Mouse (Mus musculus) embryo, embryonic 10 days (tissue): Measurements from ENCODE around the gene Tmem235.

Experiments
- DNase-seq: peaks from one replicate; pipeline ENCODE4 v3.0.0-alpha.2; 2015; ENCODE audit warnings: low spot score

Tmem235 gene

DNA sequence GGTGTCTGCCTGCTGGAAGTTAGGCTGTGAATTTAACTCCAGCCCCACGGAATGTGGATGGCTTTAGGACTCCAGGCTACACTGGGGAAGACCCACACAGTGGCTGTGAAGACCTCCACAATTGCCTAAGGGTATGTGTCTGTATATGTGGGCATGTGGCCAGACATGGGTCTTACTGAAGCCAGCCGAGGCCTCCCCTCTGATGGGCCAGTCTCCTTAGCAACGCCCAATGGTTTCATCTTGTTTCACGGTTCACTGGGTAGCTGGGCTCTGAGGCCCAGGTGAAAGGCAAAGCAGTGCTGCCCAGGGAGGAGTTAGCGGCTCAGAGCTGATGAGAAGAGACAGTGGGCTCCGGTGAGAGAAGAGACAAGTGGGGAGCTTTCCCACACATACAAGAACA is 5.4 kb downstream of the Tmem235 start:
- peak; percentile 72 for DNase-seq

DNA sequence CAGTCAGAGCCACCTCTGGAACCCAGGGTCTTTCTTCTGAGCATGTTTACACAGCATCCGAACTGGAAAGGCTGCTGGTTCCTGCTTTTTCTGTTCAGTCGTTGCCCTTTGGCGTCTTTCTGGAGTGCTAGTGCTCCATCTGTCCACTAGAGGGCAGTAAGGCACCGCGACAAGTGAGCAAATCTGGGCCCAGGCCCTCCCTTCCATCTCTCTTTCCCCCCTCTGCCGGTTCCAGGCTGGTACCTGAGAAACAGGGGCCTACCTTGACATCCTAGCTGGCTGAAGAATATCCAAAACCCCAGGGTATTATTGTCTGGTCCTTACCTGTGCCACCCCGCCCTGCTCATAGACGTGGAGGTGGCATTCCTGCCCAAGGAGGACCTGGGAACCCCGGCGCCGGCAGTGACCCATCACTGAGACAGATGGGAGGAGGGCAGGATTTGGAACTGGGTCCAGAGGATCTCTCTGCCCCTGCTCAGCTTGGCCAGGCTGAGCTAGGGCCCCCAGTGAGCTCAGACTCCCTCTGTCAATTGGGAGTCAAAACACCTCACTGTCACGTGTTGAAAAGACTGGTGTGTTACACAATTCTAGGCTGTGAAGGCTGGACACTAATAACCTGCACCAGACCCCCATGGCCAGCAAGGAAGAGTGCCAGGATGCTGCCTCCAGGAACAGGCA is 10.3 kb downstream of the Tmem235 start:
- peak; percentile 93 for DNase-seq

DNA sequence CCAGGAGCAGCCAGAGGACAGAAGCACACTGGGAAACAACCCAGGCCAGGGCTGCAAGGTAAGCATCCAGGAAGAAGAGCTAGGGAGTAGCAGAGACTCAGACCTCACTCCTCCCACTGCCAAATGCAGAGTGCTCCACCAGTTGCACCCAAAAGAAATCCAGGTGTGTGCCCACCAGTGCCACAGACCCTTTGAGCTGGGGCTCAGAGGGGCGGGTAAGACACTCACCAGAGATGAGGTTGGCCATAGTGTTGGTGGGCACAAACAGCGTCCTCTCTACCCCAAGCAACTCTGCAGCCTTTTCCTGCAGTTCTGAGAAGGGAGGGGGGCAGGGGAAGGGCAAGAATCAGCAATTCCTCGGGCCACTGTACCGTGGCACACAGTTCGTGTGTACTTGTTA is 10.8 kb downstream of the Tmem235 start:
- DNase-seq: no peak

DNA sequence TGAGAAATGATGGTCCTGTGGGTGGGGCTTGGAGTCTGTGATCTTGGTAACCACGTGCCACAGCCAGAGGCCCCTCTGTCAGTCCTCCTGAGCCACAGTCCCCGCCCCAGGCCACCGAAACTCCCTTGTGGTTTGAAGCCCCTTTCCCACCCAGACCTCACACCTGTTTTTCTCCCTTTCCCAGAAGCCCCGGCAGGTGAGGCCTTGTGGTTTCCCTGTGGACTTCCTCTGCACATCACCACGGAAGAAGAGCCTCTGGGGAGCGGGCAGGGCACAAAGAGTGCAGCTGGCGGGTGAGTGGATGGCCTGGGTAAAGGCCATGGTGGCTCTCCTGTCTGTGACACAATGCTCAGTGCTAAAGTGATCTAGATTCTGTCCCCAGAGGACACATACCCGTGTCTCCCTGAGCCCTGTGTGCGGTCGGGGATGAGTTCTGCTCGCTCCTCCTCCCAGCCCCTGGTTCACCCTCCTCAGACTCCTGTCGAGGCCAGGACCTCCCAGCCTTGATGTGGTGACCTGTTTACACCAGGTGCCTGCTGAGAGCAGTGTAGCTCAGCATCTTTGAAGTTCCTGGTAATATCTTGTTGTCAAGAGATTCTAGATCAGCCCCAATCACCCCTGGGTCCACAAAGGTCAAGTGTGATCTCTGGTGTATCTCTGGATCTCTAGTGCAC is 11.5 kb downstream of the Tmem235 start:
- DNase-seq: no peak

DNA sequence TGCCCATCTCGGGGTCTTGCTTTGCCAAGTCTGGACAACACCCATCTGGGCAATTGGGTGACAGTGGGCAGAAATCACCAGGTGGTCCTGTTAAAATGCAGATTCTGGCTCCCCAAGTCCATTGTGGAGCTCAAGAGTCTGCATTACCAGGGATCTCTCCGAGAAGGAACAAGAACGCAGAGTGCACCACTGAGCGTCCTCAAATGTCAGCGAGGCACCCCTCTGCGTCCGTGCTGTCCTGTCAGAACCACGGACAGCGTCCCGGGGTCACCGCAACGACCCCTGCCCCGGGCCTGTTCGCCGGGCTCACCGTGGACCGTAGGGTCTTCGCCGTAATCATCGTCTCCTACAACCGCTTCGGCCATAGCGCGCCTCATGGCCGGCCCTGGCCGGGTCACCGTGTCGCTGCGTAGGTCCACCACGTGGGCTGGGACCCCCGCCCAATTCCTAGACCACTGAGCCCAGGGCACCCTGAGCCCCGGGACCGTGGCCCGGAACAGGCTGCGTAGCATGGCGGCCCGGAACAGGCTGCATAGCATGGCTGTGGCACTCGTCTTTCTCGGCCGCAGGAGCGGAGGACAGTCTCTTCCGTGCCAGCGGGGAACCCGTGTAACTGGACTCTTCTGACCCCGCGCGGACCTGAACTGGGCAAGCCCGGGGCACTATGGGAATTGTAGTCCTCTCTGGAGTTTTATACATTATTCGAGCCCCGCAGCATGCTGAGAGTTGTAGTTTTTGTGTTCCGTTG is 12.5 kb downstream of the Tmem235 start, which contains the start of gene Tha1:
Gene Tha1, minus strand, starts transcription at position 621 of the 748 bp plus-strand sequence.
- peak; percentile 94 for DNase-seq

DNA sequence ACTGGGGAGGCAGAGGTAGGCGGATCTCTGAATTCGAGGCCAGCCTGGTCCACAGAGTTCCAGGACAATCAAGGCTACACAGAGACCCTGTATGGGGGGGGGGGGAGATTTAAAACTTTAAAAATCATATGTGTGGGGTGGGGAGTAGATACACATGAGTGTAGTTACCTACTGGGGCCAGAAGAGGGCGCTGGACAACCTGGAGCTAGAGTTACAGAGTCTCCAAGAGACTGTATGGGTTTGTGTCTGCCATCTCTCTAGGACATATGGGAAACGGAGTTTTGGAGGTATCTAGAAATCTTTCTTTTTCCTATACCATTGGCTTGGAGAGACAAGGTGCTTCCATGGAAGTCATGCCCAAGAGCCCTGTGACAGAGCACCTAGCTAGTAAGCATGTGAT is 13.9 kb downstream of the Tmem235 start:
- DNase-seq: no peak

DNA sequence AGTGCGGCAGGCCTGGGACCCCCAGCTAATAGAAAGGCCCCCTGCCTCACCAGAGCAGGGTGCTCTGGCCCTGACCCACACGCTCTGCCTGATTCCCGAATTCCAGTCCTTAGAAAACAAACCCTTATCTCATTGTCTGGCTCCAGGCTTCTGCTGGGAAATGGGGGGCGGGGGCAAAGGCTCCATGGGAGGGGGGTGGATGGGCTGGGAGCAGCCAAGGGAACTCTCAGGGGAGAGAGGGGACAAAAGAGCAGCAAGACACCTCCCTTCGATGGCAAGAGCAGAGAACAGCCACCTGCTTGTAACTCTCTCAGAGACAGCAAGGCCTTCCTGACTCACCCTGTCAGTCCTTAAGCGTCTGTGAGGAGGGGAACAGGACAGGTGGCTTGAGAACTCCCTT is 15.1 kb downstream of the Tmem235 start:
- DNase-seq: no peak

DNA sequence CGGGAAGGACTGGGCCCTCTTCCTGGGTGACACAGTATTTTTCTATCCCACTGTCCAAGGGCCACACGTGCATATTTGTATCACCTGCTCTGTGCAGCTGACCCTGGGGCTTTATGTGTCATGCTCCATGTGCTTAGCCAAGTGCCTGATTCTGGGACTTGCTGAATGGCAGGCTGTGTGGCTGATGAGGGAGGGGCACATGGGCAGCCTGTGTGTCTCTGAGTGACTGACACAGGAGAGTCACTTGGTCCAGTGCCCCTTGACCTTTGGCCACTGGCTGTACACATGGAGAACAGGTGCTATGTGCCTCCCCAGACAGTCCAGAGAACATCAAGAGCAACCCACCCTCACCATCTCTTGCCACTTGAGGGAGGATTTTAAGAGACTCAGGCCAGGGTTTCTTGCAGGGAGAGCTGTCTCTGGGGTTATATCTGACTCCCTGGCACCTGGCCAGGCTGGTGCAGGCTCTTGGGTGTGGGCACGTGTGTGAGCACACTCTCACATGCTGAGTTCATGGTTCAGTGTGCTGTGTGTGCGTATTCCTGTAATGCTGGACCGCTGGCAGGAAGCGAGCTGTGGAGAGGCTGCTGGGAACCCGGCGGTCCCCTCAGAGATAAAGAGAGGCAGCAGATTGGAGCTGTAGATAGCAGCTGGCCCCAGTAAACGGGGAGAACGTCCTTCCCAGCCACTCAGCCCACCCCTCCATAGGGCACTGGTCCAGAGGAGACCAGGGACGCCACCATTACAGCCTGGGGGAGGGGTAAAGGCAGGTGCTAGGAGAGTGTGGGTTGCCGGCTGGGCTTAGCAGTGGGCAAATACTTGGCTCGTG is 17.6 kb downstream of the Tmem235 start:
- DNase-seq: no peak

DNA sequence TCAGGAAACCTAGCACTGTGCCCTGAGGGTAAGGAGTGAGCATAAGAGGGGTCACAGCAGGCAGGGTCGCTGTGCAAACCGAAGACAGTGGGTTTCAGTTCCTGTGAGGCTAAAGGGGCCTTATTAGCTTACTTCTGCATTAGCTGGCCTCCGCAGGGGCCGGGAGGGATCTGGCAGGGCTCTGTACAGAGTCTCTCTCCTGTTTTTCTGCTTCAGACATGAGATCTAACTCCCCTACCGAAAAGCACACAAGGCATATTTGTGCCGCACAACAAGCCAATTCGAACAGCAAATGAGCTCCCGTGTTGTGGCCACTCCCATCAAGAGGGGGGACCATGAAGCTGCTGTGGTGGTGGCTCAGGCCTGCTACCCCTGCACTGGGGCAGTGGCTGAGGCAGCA is 18.3 kb downstream of the Tmem235 start:
- DNase-seq: no peak

DNA sequence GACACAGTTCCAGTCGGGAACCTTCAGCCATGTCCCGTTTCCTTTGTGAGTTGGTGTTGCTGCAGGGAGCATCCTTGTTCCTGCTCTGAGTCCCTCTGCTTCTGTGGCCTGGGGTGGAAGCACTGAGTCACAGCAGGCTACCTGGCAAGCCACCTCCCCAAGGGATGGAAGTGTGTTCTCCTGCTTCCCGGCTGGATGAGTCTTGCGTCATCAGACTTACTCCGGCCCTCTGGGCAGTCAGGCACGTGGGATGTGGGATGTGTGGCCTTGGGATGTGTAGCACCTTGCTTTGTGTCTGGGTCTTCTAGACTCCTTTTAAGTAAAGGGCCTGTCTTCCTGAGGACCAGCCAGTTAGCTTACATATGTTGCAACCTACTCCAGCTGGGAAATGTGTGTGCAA is 19.1 kb downstream of the Tmem235 start:
- no peak for DNase-seq

DNA sequence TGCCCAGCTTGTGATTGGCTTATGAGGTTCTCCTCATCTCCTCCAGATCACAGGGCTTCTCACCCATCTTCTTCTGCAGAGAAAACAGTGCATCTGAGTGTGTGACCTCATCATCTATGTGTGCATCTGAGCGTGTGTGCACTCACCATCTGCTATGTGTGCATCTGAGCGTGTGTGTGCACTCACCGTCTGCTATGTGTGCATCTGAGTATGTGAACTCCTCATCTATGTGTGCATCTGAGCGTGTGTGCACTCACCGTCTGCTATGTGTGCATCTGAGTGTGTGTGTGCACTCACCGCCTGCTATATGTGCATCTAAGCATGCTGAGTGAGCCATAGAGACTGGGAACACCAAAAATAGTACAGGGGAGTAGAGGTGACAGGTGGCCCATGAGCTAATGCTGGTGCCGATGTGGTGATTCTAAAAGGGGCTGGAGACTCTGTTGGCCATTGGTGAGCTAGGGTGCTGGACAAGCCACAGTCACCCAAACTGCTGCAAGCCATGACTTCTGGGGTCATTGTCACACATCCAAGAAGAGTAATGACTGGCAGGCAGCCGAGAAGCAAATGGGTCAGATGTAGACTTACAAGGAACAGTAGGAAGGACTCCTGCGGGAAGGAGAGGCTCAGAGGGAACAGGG is 19.9 kb downstream of the Tmem235 start:
- no peak for DNase-seq

DNA sequence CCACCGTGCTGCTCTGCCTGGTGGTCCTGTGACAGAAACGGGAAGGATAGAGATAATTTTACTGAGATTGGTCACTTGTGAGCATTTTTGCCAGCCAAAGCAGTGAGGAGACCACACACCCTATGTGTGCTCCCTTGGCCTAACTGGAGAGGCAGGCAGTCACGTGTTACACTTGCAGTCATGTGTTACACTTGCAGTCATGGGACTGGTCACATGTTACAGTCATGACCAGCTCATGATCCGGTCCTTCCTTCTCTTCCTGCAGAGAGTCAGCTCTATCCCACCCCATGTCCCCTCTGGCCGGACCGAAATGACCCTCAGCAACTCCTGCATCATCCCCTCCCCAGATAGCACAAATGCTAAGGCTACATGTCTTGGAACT is 20.4 kb downstream of the Tmem235 start:
- DNase-seq: no peak

DNA sequence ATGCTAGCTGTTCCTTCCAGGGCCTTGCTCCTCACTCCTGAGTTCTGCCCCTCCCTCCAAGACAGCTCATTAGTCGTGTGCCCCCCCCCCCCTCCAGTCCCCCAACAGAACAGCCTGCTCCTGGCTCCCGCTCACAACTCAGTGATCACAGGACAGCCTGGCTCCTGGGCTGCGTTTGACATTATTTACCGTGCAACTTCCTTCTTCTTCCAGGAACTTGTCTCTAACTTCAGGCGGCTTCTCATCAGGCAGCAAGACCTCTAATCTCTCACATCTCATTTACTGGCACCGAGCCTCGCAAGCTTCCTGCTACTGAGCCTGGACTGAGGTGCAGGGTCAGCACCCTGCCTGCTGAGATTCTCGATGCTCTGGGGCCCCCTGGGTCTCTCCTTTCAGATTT is 21.2 kb downstream of the Tmem235 start:
- no peak for DNase-seq

DNA sequence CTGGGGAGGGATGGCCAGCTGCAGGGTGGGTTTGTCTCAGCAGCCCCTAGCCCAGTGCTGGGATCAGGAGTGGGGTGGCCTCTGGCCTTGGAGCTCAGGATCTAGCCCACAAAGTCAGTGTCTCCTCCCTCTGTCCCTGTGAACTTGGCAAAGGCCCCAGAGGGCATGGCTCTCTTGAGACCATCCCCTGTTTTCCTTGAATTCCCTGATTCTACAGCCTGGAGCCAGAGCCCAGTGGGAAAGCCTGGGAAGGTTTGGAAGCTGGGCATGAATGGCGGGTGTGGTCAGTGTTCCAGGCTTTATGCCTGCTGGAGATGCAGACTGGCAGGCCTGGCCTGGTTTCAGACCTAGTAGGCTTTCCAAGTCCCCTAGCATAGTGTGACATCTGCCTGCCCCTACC is 21.7 kb downstream of the Tmem235 start:
- DNase-seq: no peak

DNA sequence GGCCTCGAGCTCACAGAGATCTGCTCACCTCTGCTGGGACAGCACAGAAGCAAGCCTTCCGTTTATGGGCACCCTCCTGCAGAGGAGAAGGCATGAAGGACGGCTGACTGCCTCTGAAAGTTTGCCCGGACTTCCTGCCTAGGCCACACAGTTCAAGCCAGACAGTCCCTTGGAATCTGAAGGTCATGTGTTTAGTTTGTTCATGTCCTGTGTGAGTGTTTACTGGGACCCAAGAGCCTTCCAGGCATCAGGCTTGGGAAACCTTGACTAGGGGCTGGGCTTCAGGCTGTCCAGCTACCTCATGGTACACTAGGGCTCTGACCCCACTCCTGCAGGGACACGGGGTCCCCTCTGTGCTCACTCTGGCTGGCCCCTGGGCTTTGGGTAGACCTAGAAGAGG is 25.4 kb downstream of the Tmem235 start:
- no peak for DNase-seq

DNA sequence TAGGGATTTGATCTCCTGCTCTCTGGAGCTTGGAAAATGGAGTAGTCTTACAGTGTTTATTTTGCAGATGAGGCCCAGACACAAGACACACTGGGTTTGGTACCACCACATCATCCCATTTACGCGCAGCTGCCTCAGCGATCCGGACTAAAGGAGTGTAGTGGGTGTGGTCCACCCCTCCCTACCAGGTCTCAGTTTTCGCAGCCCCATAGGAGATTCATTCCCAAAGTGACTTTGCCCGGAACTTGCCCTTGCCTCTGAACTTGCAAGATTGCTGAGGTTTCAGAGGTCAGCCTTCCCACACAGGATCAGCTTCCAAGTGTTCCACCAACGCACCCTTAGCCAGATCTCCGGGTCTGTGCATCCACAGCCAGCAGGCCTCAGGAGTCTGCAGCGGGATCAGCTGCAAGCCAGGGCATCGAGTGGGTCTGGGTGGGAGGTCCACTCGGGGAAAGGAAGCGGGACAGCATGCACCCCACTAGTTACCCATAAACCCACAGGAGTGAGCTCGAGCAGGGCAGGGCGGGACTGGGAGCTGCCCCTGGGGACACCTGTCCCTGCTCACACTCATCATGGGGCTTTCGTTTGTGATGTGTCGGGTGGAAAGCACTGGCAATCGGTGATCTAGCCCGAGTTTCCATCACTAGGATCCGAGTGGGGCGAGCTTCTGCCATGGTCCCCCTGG is 27.8 kb downstream of the Tmem235 start:
- no peak for DNase-seq

DNA sequence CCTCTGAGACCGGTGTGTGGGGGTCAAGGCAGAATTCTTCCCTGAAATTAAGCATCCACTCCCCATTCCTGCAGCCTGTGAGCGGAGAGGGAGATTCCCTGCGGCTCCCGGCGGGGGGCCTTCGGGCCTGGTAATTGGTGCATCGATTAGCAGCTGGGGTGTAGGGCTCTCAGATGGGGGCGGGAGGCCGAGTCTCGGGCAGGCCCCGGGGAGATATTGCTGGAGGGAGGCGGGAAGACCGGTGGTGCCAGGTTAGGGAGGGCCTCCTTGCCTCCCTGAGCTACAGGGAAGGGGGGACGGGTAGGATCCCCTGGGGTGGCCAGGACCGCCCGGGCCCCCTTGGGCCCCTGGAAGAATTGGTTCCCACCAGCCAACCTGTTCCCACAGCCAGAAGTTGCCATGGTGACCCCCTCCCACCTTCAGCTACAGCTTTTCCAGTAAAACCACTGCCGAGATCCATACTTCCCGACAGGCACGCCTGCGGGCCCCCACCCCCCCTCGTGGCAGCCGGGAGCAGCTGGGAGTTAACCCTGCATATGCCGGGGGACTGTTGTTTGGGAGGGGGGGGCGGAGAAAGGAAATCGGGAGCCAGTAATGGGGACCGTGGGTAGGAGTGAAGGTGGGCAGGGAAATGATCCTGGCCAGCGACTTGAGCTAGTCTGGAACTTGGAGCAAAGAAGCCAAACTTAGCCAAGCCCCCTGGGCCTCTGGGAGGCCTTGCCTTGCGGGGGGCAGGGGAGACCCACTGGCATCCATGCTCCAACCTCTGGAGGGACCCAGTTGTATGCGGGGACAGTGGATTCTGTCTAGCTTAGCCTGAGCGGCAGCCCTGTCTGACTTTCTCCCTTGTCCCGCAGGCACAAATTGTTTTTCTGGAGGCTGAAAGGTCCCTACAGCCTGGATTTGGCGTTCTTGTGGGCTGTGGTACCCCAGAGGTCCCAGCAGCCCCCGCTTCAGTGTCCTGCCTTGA is 28.6 kb downstream of the Tmem235 start:
- DNase-seq: peak; percentile 48

DNA sequence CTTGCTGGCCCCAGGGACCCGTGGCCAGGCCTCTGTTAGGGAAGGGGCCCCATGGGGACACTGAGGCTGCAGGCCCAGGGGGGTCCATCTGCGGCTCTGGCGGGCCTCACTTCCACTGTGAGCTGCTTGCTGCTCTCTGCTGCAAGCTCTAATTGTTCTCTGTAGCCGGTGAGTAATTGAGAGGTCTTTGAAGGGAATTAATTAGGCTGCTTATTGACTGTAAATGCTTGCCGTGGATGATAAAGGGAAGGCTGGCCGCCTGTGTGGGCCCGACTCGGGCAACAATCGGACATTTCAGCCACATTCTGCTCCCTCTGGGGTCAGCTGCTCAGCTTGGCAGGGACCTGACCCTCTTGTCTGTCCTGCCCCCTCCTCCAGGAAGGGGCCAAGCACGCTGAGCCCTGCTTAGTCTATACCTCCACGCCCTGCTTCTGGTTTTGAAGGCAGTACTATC is 29.4 kb downstream of the Tmem235 start:
- DNase-seq: peak; percentile 41

DNA sequence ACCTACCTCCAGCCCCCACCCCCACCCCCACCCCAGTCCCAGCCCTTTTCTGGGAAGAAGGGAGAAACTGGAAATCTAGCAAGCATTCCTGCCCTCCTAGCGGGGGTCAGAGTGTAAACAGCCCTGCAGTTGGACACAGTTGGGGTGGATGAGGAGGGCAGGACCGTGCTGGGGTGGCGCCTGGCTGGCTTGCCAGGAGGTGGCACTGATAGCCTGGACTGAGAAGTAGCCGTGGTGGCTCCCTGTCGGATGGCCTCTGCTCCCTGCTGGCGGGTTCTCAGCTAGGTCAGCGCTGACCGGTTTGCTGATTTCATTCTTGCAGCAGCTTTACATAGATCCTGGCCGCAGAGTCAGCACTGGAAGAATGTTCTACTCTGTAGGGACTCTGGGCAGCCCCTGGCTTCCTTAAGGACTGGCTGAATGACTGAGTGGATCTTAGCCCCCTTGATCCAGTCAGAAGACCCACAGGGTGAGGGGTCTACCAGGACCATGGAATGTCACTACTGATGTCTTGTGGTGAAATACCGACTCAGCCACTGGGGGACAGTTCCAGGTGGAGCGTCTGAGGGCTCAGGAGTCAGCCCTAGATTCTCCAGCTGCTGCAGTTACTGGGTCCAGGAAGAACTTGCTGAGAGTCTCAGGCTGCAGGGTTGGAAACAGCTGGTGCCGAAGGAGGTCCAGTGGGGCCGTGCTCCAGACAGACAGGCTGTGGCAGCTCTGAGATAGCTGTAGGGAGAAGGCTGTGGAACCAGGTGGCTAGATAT is 30.1 kb downstream of the Tmem235 start:
- DNase-seq: peak; percentile 75
